Mouse (Mus musculus): ENCODE measurements at regions not wholly inside any gene's neighbourhood (a gene's known extent, or its start where the extent isn't known, plus 50 kb on each side); places are given as distances from the start of the nearest gene placed in this dataset.

- no peak for TF ChIP-seq EP300 (IDR thresholded peaks at IDR 0.05; ENCODE audit: low read depth)
- TF ChIP-seq CTCF (IDR thresholded peaks at IDR 0.05; ENCODE audit: low read depth), result no peak
Measured at GRCm38 (mm10) chr1:137323035-137323680, 362.9 kb upstream of the Nr5a2 start.
